Mouse (Mus musculus) MEL (cell line): ENCODE results near the gene Btbd6. TPM values are rescaled to one million over a fixed set of nuclear protein-coding genes. Genes with fewer than 3 reads are reported as not detected.

Experiments used
- DNase-seq: peaks from one replicate; pipeline ENCODE4 v3.0.0; 2011; ENCODE audit warnings: low read depth, low spot score
- H3K27ac ChIP-seq: 2 replicates; pipeline ENCODE4 v1.5.1; 2012; ENCODE audit warnings: low read depth, mild to moderate bottlenecking, control low read depth, low read length, moderate library complexity; ENCODE audit not compliant: control insufficient read depth
- H3K27me3 ChIP-seq, 2 experiments: fragments of 150-350 bp in 1 of 2; sonication (generic) in 1 of 2; 2 replicates each; pipeline ENCODE4 v1.6.1; 2012; ENCODE audit warnings: low read length in 2 of 2, mild to moderate bottlenecking in 2 of 2, improper control_type of control experiment in 1 of 2, moderate library complexity in 1 of 2; ENCODE audit not compliant: insufficient read depth in 2 of 2, control insufficient read depth in 1 of 2
- H3K36me3 ChIP-seq, 2 experiments: 2 replicates each; pipeline ENCODE4 v1.6.1; 2012 to 2014; ENCODE audit warnings: low read length in 2 of 2, improper control_type of control experiment in 1 of 2, inconsistent platforms in 1 of 2, mild to moderate bottlenecking in 1 of 2; ENCODE audit not compliant: insufficient read depth in 2 of 2, control insufficient read depth in 1 of 2
- H3K4me1 ChIP-seq, 2 experiments: fragments of 150-350 bp in 1 of 2; sonication (generic) in 1 of 2; 2 replicates each; pipeline ENCODE4 v1.6.1; 2012; ENCODE audit warnings: low read length in 2 of 2, improper control_type of control experiment in 1 of 2, mild to moderate bottlenecking in 1 of 2; ENCODE audit not compliant: insufficient read depth in 2 of 2, control insufficient read depth in 1 of 2
- H3K4me3 ChIP-seq, 2 experiments: fragments of 150-350 bp in 1 of 2; sonication (generic) in 1 of 2; 2 replicates each; pipeline ENCODE4 v1.5.1; 2012; ENCODE audit warnings: low read depth in 2 of 2, low read length in 2 of 2, mild to moderate bottlenecking in 2 of 2, moderate library complexity in 2 of 2, control low read depth in 1 of 2, improper control_type of control experiment in 1 of 2; ENCODE audit not compliant: control insufficient read depth in 1 of 2, insufficient read depth in 1 of 2
- H3K79me2 ChIP-seq: 2 replicates; pipeline ENCODE4 v1.6.1; 2012; ENCODE audit warnings: mild to moderate bottlenecking, low read length, moderate library complexity; ENCODE audit not compliant: control insufficient read depth, poor library complexity, insufficient read depth
- H3K9ac ChIP-seq: 2 replicates; pipeline ENCODE4 v1.6.1; 2012; ENCODE audit warnings: low read depth, mild to moderate bottlenecking, control low read depth, low read length, moderate library complexity; ENCODE audit not compliant: control insufficient read depth, poor library complexity, severe bottlenecking
- H3K9me3 ChIP-seq: fragments of 150-350 bp; sonication (generic); replicated peaks from 2 replicates; pipeline ENCODE4 v1.6.1; 2012; ENCODE audit warnings: mild to moderate bottlenecking, low read length, improper control_type of control experiment, moderate library complexity; ENCODE audit not compliant: insufficient read depth
- BHLHE40 ChIP-seq: IDR thresholded peaks from 2 replicates; pipeline ENCODE4 v1.6.1; 2012; ENCODE audit warnings: low read depth, mild to moderate bottlenecking, inconsistent platforms, low read length, improper control_type of control experiment, borderline replicate concordance
- GATA1 ChIP-seq: IDR thresholded peaks from 2 replicates; pipeline ENCODE4 v1.6.1; 2011; ENCODE audit warnings: low read depth, low read length, improper control_type of control experiment
- JUND ChIP-seq: IDR thresholded peaks from 2 replicates; pipeline ENCODE4 v1.6.1; 2011; ENCODE audit warnings: low read depth, mild to moderate bottlenecking, improper control_type of control experiment, low read length
- NELFE ChIP-seq: IDR thresholded peaks from 2 replicates; pipeline ENCODE4 v1.6.1; 2011; ENCODE audit warnings: low read depth, low read length, improper control_type of control experiment
- POLR2AphosphoS5 ChIP-seq: IDR thresholded peaks from 2 replicates; pipeline ENCODE4 v1.6.1; 2012; ENCODE audit warnings: low read depth, borderline replicate concordance, mild to moderate bottlenecking, inconsistent platforms, low read length, moderate library complexity, mixed read lengths
- RCOR1 ChIP-seq: IDR thresholded peaks from 2 replicates; pipeline ENCODE4 v1.6.1; 2012; ENCODE audit warnings: low read depth, mild to moderate bottlenecking, inconsistent platforms, low read length, improper control_type of control experiment
- USF2 ChIP-seq, 2 experiments: IDR thresholded peaks; 2 replicates each; pipeline ENCODE4 v1.6.1; 2011 to 2012; ENCODE audit warnings: improper control_type of control experiment in 2 of 2, low read length in 2 of 2, borderline replicate concordance in 1 of 2, inconsistent platforms in 1 of 2, low read depth in 1 of 2, mild to moderate bottlenecking in 1 of 2; ENCODE audit not compliant: insufficient read depth in 1 of 2
- ZNF384 ChIP-seq: IDR thresholded peaks from 2 replicates; pipeline ENCODE4 v1.6.1; 2012; ENCODE audit warnings: low read depth, mild to moderate bottlenecking, inconsistent platforms, low read length, improper control_type of control experiment
- polyA plus RNA-seq, 2 experiments: library from polyadenylated mRNA; stranded (reverse) in 1 of 2; unstranded in 1 of 2; fragments of >175 nt in 1 of 2; fragments of >200 nt in 1 of 2; gene quantifications; 2 replicates each; pipeline versions ENCODE4 v1.2.1 to v1.2.4; 2012; ENCODE audit warnings: low replicate concordance in 2 of 2, low read depth in 1 of 2; ENCODE audit not compliant: insufficient read length in 2 of 2, insufficient read depth in 1 of 2, missing spikeins in 1 of 2
- total RNA-seq: library from RNA; depleted of rRNA; stranded (reverse); fragments of 300-350 nt; gene quantifications from 2 replicates; pipeline ENCODE4 v1.2.3, GENCODE M21; 2012; rRNA removed

Gene Btbd6
- total and polyA plus RNA-seq, 3 experiments: 1.8 to 3.0 TPM; not detected in 1

GRCm38 (mm10) chr12:113028067-113028466, 51.8 kb downstream of the Btbd6 start:
- no peak for DNase-seq
- Histone ChIP-seq H3K9ac (no peak overlapping the region), H3K9me3 (no peaks in the 10 kb centered on the region), H3K27ac (no peak overlapping the region), H3K36me3 (no peaks in the 10 kb centered on the region; a peak in 1 of 4 replicates), H3K27me3 (no peaks in the 10 kb centered on the region), H3K79me2 (no peaks in the 10 kb centered on the region), H3K4me1 (peaks cover 0 to 12% of the 10 kb centered on the region in 2 experiments; a peak in 2 of 4 replicates), H3K4me3 (no peak overlapping the region)
- TF ChIP-seq RCOR1 (no peak), GATA1 (no peak), BHLHE40 (no peak), ZNF384 (no peak), USF2 (IDR thresholded peaks at IDR 0.05; ENCODE audit: borderline replicate concordance in 1 of 2, insufficient read depth in 1 of 2, low read depth in 1 of 2, low read length in 2 of 2) (no peak), JUND (no peak), NELFE (no peak), POLR2AphosphoS5 (no peak)

Other genes with a start within 250 kb of the Btbd6 start
- 9.7 and 9.8 TPM in 2 replicates for gene Pld4, start 215.8 kb upstream of the Btbd6 start, total RNA-seq
- 10 to 100 TPM in 1 of 2 experiments, not detected in 1; 16.4 TPM for gene Pld4, start 215.8 kb upstream of the Btbd6 start, polyA plus RNA-seq
- gene Ahnak2, start 173.8 kb upstream of the Btbd6 start, total RNA-seq: 1.2 and 2.6 TPM in 2 replicates
- gene Ahnak2, start 173.8 kb upstream of the Btbd6 start, polyA plus RNA-seq: 10 to 100 TPM in 1 of 2 experiments, not detected in 1; 11.4 TPM
- gene Clba1, start 167.5 kb upstream of the Btbd6 start, total RNA-seq: 11.2 and 15.2 TPM in 2 replicates
- gene Clba1, start 167.5 kb upstream of the Btbd6 start, polyA plus RNA-seq: 10 to 100 TPM in 1 of 2 experiments, not detected in 1; 21.4 TPM
- gene Cdca4, start 147.1 kb upstream of the Btbd6 start, total RNA-seq: 245 and 279 TPM in 2 replicates
- 100 to 1,000 TPM in 1 of 2 experiments, not detected in 1; 274 TPM for gene Cdca4, start 147.1 kb upstream of the Btbd6 start, polyA plus RNA-seq
- 6.5 and 6.8 TPM in 2 replicates for gene Gpr132, start 108.3 kb upstream of the Btbd6 start, total RNA-seq
- gene Gpr132, start 108.3 kb upstream of the Btbd6 start, polyA plus RNA-seq: 1 to 10 TPM in 1 of 2 experiments, not detected in 1; 5.4 TPM
- gene Jag2, start 46.7 kb upstream of the Btbd6 start, total RNA-seq: 0.75 and 1.0 TPM in 2 replicates
- 1 to 10 TPM in 1 of 2 experiments, not detected in 1; 3.9 TPM for gene Jag2, start 46.7 kb upstream of the Btbd6 start, polyA plus RNA-seq
- 19.0 and 20.1 TPM in 2 replicates for gene Nudt14, start 34.4 kb upstream of the Btbd6 start, total RNA-seq
- 10 to 100 TPM in 1 of 2 experiments, not detected in 1; 61.0 TPM for gene Nudt14, start 34.4 kb upstream of the Btbd6 start, polyA plus RNA-seq
- 90.6 and 105 TPM in 2 replicates for gene Brf1, start 24.2 kb downstream of the Btbd6 start, total RNA-seq
- 100 to 1,000 TPM in 1 of 2 experiments, not detected in 1; 159 TPM for gene Brf1, start 24.2 kb downstream of the Btbd6 start, polyA plus RNA-seq
- 27.7 and 29.8 TPM in 2 replicates for gene Pacs2, start 38.0 kb downstream of the Btbd6 start, total RNA-seq
- 10 to 100 TPM; 62.5 to 69.7 TPM for gene Pacs2, start 38.0 kb downstream of the Btbd6 start, polyA plus RNA-seq
- gene Tex22, start 98.0 kb downstream of the Btbd6 start, total RNA-seq: 0.59 and 0.65 TPM in 2 replicates
- gene Tex22, start 98.0 kb downstream of the Btbd6 start, polyA plus RNA-seq: under 1 TPM in 1 of 2 experiments, not detected in 1; 0.43 TPM
- 99.5 and 102 TPM in 2 replicates for gene Mta1, start 121.8 kb downstream of the Btbd6 start, total RNA-seq
- 100 to 1,000 TPM in 1 of 2 experiments, 10 to 100 TPM in 1; 69.0 to 410 TPM for gene Mta1, start 121.8 kb downstream of the Btbd6 start, polyA plus RNA-seq
- gene Crip2, start 163.8 kb downstream of the Btbd6 start, total RNA-seq: 65.2 and 67.8 TPM in 2 replicates
- 100 to 1,000 TPM in 1 of 2 experiments, not detected in 1; 261 TPM for gene Crip2, start 163.8 kb downstream of the Btbd6 start, polyA plus RNA-seq
- 419 and 438 TPM in 2 replicates for gene Crip1, start 169.8 kb downstream of the Btbd6 start, total RNA-seq
- 100 to 1,000 TPM in 1 of 2 experiments, not detected in 1; 282 TPM for gene Crip1, start 169.8 kb downstream of the Btbd6 start, polyA plus RNA-seq
- 40.6 and 50.7 TPM in 2 replicates for gene Tedc1, start 179.9 kb downstream of the Btbd6 start, total RNA-seq
- gene Tedc1, start 179.9 kb downstream of the Btbd6 start, polyA plus RNA-seq: 10 to 100 TPM in 1 of 2 experiments, not detected in 1; 74.7 TPM
- gene Tmem121, start 209.4 kb downstream of the Btbd6 start, total RNA-seq: 14.4 and 17.0 TPM in 2 replicates
- gene Tmem121, start 209.4 kb downstream of the Btbd6 start, polyA plus RNA-seq: 10 to 100 TPM in 1 of 2 experiments, not detected in 1; 35.2 TPM